Mouse (Mus musculus) stomach, postnatal 0 days (tissue): ENCODE measurements at regions not wholly inside any gene's neighbourhood (a gene's known extent, or its start where the extent isn't known, plus 50 kb on each side); places are given as distances from the start of the nearest gene placed in this dataset. TPM values are rescaled to one million over a fixed set of nuclear protein-coding genes. Genes with fewer than 3 reads are reported as not detected.

ENCODE experiments used
- ATAC-seq: fragments of 200-750 bp; cut with Nextera tagmentation; 2 replicates; pipeline ENCODE4 v1.8.0; 2017; ENCODE audit not compliant: low FRiP score, low TSS enrichment
- DNase-seq: peaks from one replicate; pipeline ENCODE4 v3.0.0-alpha.2; 2016; ENCODE audit warnings: low spot score
- H3K27ac ChIP-seq: fragments of 300-500 bp; sonication (generic); replicated peaks from 2 replicates; pipeline ENCODE4 v1.5.1; 2014; ENCODE audit warnings: mild to moderate bottlenecking, control low read depth
- H3K27me3 ChIP-seq: fragments of 300-500 bp; sonication (generic); 2 replicates; pipeline ENCODE4 v1.6.1; 2014; ENCODE audit warnings: low read length; ENCODE audit not compliant: control insufficient read depth, insufficient read depth
- H3K36me3 ChIP-seq: fragments of 300-500 bp; sonication (generic); 2 replicates; pipeline ENCODE4 v1.6.1; 2014; ENCODE audit warnings: low read length, mixed read lengths; ENCODE audit not compliant: control insufficient read depth, insufficient read depth
- H3K4me1 ChIP-seq: fragments of 300-500 bp; sonication (generic); replicated peaks from 2 replicates; pipeline ENCODE4 v1.6.1; 2014; ENCODE audit warnings: antibody characterized with exemption; ENCODE audit not compliant: control insufficient read depth, insufficient read depth
- H3K4me2 ChIP-seq: fragments of 300-500 bp; sonication (generic); replicated peaks from 2 replicates; pipeline ENCODE4 v1.6.1; 2014; ENCODE audit warnings: low read depth, mild to moderate bottlenecking, control low read depth, moderate library complexity
- H3K4me3 ChIP-seq: fragments of 300-500 bp; sonication (generic); 2 replicates; pipeline ENCODE4 v1.5.1; 2014; ENCODE audit warnings: low read depth, low read length, control low read depth
- H3K9ac ChIP-seq: fragments of 300-500 bp; sonication (generic); 2 replicates; pipeline ENCODE4 v1.6.1; 2014; ENCODE audit warnings: mild to moderate bottlenecking, low read length, control low read depth, mixed read lengths
- H3K9me3 ChIP-seq: fragments of 300-500 bp; sonication (generic); 2 replicates; pipeline ENCODE4 v1.6.1; 2016; ENCODE audit warnings: low read length; ENCODE audit not compliant: control insufficient read depth
- CTCF ChIP-seq: IDR thresholded peaks from 2 replicates; pipeline ENCODE4 v1.5.1; 2016; ENCODE audit warnings: antibody characterized with exemption, low read depth, mild to moderate bottlenecking, moderate library complexity
- EP300 ChIP-seq: optimal IDR thresholded peaks from 2 replicates; pipeline ENCODE3; 2016; ENCODE audit warnings: antibody characterized with exemption
- WGBS: fragments of 180-500 bp; shearing (Covaris S2); extraction: QIAGEN DNeasy Blood & Tissue Kit; methylation state at CpG from one replicate; pipeline ENCODE4 v1.1.7; 2014; 5-methylcytosine and 5-hydroxymethylcytosine counted together
- microRNA-seq: library from miRNA; unstranded; fragments of <30 nt; microRNA quantifications from one replicate; pipeline ENCODE4, GENCODE M21; 2016

- Histone ChIP-seq H3K9ac (no peak overlapping the region), H3K4me3 (no peak overlapping the region), H3K27ac (no peak overlapping the region), H3K4me1 (no peaks in the 10 kb centered on the region), H3K27me3 (no peaks in the 10 kb centered on the region), H3K4me2 (no peak overlapping the region), H3K9me3 (no peaks in the 10 kb centered on the region), H3K36me3 (no peaks in the 10 kb centered on the region)
- 61% methylated on average over 1 of the region's 1 CpGs for WGBS
- no peak for TF ChIP-seq CTCF
- TF ChIP-seq EP300: no peak
- ATAC-seq (no peak), DNase-seq (no peak)
Observed at GRCm38 (mm10) chr11:16683538-16683937, 68.5 kb upstream of the Egfr start.

- WGBS: 85% methylated on average over 1 of the region's 1 CpGs
- no peaks in the 10 kb centered on the region for H3K27me3 ChIP-seq
- no peak overlapping the region for H3K4me3 ChIP-seq
- H3K36me3 ChIP-seq: no peaks in the 10 kb centered on the region
- H3K9ac ChIP-seq: no peak overlapping the region
- no peak for ATAC-seq
- H3K4me1 ChIP-seq: no peaks in the 10 kb centered on the region
- H3K9me3 ChIP-seq: no peaks in the 10 kb centered on the region
- H3K27ac ChIP-seq: no peak overlapping the region
- H3K4me2 ChIP-seq: no peak overlapping the region
- no peak for TF ChIP-seq EP300
- TF ChIP-seq CTCF: no peak
- no peak for DNase-seq
Observed at GRCm38 (mm10) chr11:16695596-16695995, 56.4 kb upstream of the Egfr start.

- no peaks in the 10 kb centered on the region for H3K27me3 ChIP-seq
- WGBS: 64% methylated on average over 2 of the region's 2 CpGs
- H3K4me2 ChIP-seq: no peak overlapping the region
- H3K4me3 ChIP-seq: no peak overlapping the region
- TF ChIP-seq EP300 (no peak), CTCF (no peak)
- no peaks in the 10 kb centered on the region for H3K9me3 ChIP-seq
- no peak overlapping the region for H3K9ac ChIP-seq
- DNase-seq: no peak
- ATAC-seq: no peak
- H3K27ac ChIP-seq: no peak overlapping the region
- H3K4me1 ChIP-seq: no peaks in the 10 kb centered on the region
- no peaks in the 10 kb centered on the region for H3K36me3 ChIP-seq
Observed at GRCm38 (mm10) chr11:16696787-16697186, 55.2 kb upstream of the Egfr start.

- no peak for DNase-seq
- WGBS: 82% methylated on average over 4 of the region's 4 CpGs
- no peak overlapping the region for H3K4me2 ChIP-seq
- H3K27me3 ChIP-seq: no peaks in the 10 kb centered on the region
- TF ChIP-seq EP300: no peak
- no peak for TF ChIP-seq CTCF
- H3K4me1 ChIP-seq: no peaks in the 10 kb centered on the region
- no peaks in the 10 kb centered on the region for H3K9me3 ChIP-seq
- ATAC-seq: no peak
- no peak overlapping the region for H3K9ac ChIP-seq
- H3K36me3 ChIP-seq: no peaks in the 10 kb centered on the region
- H3K4me3 ChIP-seq: no peak overlapping the region
- H3K27ac ChIP-seq: no peak overlapping the region
Observed at GRCm38 (mm10) chr11:16701826-16702225, 50.2 kb upstream of the Egfr start.

Small RNA genes in the stretch of these regions (microRNA-seq; reads per million reads assigned to microRNA genes)
- not detected for gene Gm24714
